Mouse (Mus musculus) forebrain, embryonic 13.5 days (tissue): ENCODE data around the gene Pepd. TPM values are rescaled to one million over a fixed set of nuclear protein-coding genes. Genes with fewer than 3 reads are reported as not detected.
A peak's percentile ranks its signal among the peaks of the same experiment; 100 is the strongest.

Experiments used
- ATAC-seq: fragments of 200-750 bp; cut with Nextera tagmentation; 2 replicates; pipeline ENCODE4 v1.8.0; 2017
- H3K27ac ChIP-seq: fragments of 300-500 bp; sonication (generic); 2 replicates; pipeline ENCODE4 v1.5.1; 2015; ENCODE audit warnings: inconsistent platforms, mild to moderate bottlenecking, moderate library complexity
- H3K27me3 ChIP-seq: fragments of 300-500 bp; sonication (generic); 2 replicates; pipeline ENCODE4 v1.6.1; 2015; ENCODE audit warnings: mild to moderate bottlenecking, inconsistent platforms
- H3K36me3 ChIP-seq: fragments of 300-500 bp; sonication (generic); 2 replicates; pipeline ENCODE4 v1.6.1; 2015; ENCODE audit warnings: mild to moderate bottlenecking, inconsistent platforms; ENCODE audit not compliant: poor library complexity, severe bottlenecking
- H3K4me1 ChIP-seq: fragments of 300-500 bp; sonication (generic); 2 replicates; pipeline ENCODE4 v1.6.1; 2015; ENCODE audit warnings: inconsistent platforms
- H3K4me2 ChIP-seq: fragments of 300-500 bp; sonication (generic); 2 replicates; pipeline ENCODE4 v1.6.1; 2015; ENCODE audit warnings: inconsistent platforms, mild to moderate bottlenecking, moderate library complexity
- H3K4me3 ChIP-seq: fragments of 300-500 bp; sonication (generic); 2 replicates; pipeline ENCODE4 v1.5.1; 2015; ENCODE audit warnings: mild to moderate bottlenecking, inconsistent platforms
- H3K9ac ChIP-seq: fragments of 300-500 bp; sonication (generic); 2 replicates; pipeline ENCODE4 v1.6.1; 2015; ENCODE audit warnings: mild to moderate bottlenecking, inconsistent platforms
- H3K9me3 ChIP-seq: fragments of 300-500 bp; sonication (generic); replicated peaks from 2 replicates; pipeline ENCODE4 v1.6.1; 2016; ENCODE audit warnings: inconsistent platforms
- WGBS: fragments of 180-500 bp; shearing (Covaris S2); methylation state at CpG from one replicate; pipeline ENCODE4 v1.1.7; 2015; 5-methylcytosine and 5-hydroxymethylcytosine counted together
- polyA plus RNA-seq: library from polyadenylated mRNA; unstranded; fragments of >200 nt; fragmentation: Nextera tagmentation; extraction: Ambion mirVana; gene quantifications from 2 replicates; pipeline ENCODE4 v1.2.1, GENCODE M21; 2015

The Pepd gene
- polyA plus RNA-seq, 1 experiment from 2014 or later: 46.5 TPM

DNA sequence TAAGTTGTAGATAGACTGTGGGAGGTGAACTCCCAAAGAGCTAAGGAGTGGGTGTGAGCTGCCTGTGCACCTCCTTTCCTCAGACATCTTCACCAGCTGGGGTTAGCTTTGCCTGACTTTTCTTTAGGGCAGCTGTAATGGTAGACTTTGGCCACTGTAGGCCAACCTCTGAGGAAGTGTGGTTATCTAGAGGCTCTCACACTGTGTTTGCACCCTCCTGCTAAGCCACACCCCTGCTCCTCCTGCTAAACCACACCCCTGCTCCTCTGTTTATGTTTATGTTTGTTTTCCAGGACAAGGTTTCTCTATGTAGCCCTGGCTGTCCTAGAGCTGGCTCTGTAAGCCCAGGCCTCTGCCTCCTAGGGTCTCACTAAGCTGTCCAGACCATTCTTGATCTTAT is 73.5 kb downstream of the Pepd start:
- no peak overlapping the region for H3K4me2 ChIP-seq
- H3K9ac ChIP-seq: no peak overlapping the region
- no peak overlapping the region for H3K27ac ChIP-seq
- H3K9me3 ChIP-seq: peaks cover 4% of the 10 kb centered on the region; the same call in 1 of the 2 replicates
- H3K36me3 ChIP-seq: peaks cover 3% of the 10 kb centered on the region; the same call in 1 of the 2 replicates
- H3K4me3 ChIP-seq: no peak overlapping the region
- H3K27me3 ChIP-seq: no peaks in the 10 kb centered on the region
- H3K4me1 ChIP-seq: peaks cover 19% of the 10 kb centered on the region
- ATAC-seq: no peak

DNA sequence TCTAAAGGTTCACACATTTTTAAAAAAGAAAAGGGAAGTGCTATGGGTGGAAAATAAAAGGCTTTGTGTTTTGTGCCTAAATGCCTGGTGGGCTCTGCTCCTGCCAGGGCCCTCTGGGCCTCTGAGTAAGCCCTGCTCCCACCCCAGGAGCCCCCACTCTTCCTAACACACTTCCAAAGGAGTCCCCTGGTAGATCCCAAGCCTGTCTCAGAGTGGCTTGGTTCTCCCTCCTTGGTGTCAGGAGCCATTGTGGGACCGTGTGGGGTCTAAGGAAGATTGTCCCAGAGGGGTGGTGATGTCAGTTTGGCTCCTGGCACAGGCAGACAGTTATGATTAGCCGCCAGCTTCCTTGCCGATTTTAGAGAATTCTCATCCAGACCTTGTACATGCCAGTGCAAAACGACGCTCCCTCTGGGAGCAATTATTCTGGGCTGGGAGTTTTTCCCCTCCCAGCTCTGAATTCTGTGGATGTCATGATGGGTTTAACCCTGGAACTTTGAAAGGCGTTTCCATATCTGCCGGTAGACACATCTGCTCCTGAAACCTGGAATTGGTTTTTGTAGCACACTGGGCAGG is 74.5 kb downstream of the Pepd start:
- no peak for ATAC-seq
- Histone ChIP-seq H3K27me3 (no peaks in the 10 kb centered on the region), H3K4me1 (peaks cover 19% of the 10 kb centered on the region), H3K9me3 (peaks cover 4% of the 10 kb centered on the region; the same call in 1 of the 2 replicates), H3K9ac (no peak overlapping the region; the same call in 1 of the 2 replicates), H3K4me3 (no peak overlapping the region), H3K4me2 (no peak overlapping the region), H3K27ac (no peak overlapping the region), H3K36me3 (peaks cover 3% of the 10 kb centered on the region; the same call in 1 of the 2 replicates)
- 61% methylated on average over 7 of the region's 7 CpGs for WGBS

DNA sequence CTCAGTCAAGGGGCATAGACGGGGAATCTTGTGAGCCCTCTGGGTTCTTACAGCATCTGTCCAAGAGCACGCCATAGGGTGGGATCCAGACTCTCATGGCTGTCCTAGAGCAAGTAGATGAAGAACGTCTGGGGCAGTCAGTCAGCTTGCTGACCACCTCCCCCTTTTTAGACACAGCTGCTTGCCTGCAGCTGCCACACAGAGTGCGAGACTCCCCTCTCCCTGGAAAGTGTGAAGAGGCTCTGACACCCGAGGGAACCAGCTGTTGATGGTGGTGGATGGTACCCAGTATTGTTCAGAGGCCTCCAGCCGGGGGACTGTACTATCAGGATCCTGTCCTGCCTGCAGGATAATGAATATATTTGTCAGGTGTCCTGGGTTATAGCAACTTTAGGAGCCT is 75.1 kb downstream of the Pepd start:
- Histone ChIP-seq H3K27me3 (no peaks in the 10 kb centered on the region), H3K4me3 (no peak overlapping the region), H3K27ac (no peak overlapping the region), H3K9ac (no peak overlapping the region; the same call in 1 of the 2 replicates), H3K9me3 (peaks cover 4% of the 10 kb centered on the region; the same call in 1 of the 2 replicates), H3K4me2 (no peak overlapping the region), H3K36me3 (no peaks in the 10 kb centered on the region), H3K4me1 (peaks cover 19% of the 10 kb centered on the region)
- WGBS: 71% methylated on average over 6 of the region's 6 CpGs
- no peak for ATAC-seq

- ATAC-seq: no peak
- no peak overlapping the region for H3K4me2 ChIP-seq
- H3K36me3 ChIP-seq: no peaks in the 10 kb centered on the region
- WGBS: 79% methylated on average over 3 of the region's 3 CpGs
- peaks cover 4% of the 10 kb centered on the region; the same call in 1 of the 2 replicates for H3K9me3 ChIP-seq
- H3K27ac ChIP-seq: no peak overlapping the region
- H3K4me3 ChIP-seq: no peak overlapping the region
- H3K9ac ChIP-seq: no peak overlapping the region
- peaks cover 19% of the 10 kb centered on the region for H3K4me1 ChIP-seq
- H3K27me3 ChIP-seq: no peaks in the 10 kb centered on the region
These were observed 76.3 kb downstream of the Pepd start for GRCm38 (mm10) chr7:34988488-34988887.

GRCm38 (mm10) chr7:34991731-34992246 is 79.6 kb downstream of the Pepd start:
- H3K27ac ChIP-seq: no peak overlapping the region
- peaks cover 4% of the 10 kb centered on the region; the same call in 1 of the 2 replicates for H3K9me3 ChIP-seq
- no peaks in the 10 kb centered on the region for H3K27me3 ChIP-seq
- H3K4me2 ChIP-seq: no peak overlapping the region
- peaks cover 16% of the 10 kb centered on the region for H3K4me1 ChIP-seq
- WGBS: 92% methylated on average over 6 of the region's 6 CpGs
- H3K4me3 ChIP-seq: no peak overlapping the region
- no peaks in the 10 kb centered on the region for H3K36me3 ChIP-seq
- ATAC-seq: no peak
- no peak overlapping the region for H3K9ac ChIP-seq

GRCm38 (mm10) chr7:34992766-34993165 is 80.6 kb downstream of the Pepd start:
- Histone ChIP-seq H3K27ac (no peak overlapping the region), H3K4me3 (no peak overlapping the region), H3K36me3 (no peaks in the 10 kb centered on the region), H3K4me2 (no peak overlapping the region), H3K27me3 (no peaks in the 10 kb centered on the region), H3K9ac (no peak overlapping the region), H3K4me1 (peaks cover 9% of the 10 kb centered on the region; the same call in 1 of the 2 replicates), H3K9me3 (peaks cover 4% of the 10 kb centered on the region; the same call in 1 of the 2 replicates)
- ATAC-seq: no peak
- WGBS: 95% methylated on average over 3 of the region's 3 CpGs

DNA sequence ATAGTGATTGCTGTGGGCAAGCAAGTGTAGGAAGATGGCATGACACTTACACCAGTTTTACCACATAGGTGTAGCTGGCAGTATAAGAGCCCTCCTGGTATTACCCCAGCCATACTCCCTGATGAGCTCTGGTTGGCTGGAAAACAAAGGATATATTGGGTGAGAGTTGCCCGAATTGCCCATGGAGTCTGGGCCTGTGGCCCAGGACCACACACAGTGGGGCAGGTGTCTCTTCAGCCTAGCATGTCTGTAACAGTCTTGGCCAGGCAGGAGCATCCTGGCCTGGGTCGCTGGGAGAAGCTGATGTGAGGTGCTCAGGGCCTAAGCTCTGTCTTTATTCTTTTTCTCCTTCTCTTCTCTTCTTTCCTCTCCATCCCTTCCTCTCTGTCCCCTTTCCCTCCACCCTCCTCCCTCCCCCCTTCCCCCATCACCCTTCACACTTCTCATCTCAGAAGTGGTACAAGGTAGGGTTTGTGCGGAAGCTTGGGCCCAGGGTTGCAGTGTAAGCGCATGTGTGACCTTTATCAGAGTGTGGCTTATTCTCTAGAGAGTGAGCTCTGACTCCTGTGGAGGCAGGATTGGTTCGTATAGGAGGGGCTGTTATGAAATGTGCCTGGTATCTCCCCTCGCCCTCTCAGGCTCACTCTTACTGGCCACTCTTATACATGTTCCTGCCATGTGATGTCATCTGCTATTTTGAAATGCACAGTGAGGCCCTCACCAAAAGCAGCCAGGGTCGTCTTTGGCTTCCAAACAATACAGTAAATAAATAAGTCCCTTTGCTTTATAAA is 83.9 kb downstream of the Pepd start:
- no peak for ATAC-seq

GRCm38 (mm10) chr7:35000839-35001238 is 88.7 kb downstream of the Pepd start:
- ATAC-seq: no peak
- Histone ChIP-seq H3K9me3 (no peaks in the 10 kb centered on the region), H3K4me2 (no peak overlapping the region), H3K4me1 (peaks cover 11% of the 10 kb centered on the region), H3K36me3 (no peaks in the 10 kb centered on the region), H3K27me3 (no peaks in the 10 kb centered on the region), H3K27ac (no peak overlapping the region), H3K4me3 (no peak overlapping the region), H3K9ac (no peak overlapping the region)
- WGBS: 40% methylated on average over 6 of the region's 6 CpGs

More for the DNA sequence above, 83.9 kb downstream of the Pepd start:
- H3K9ac ChIP-seq: no peak overlapping the region
- no peak overlapping the region for H3K27ac ChIP-seq
- H3K36me3 ChIP-seq: no peaks in the 10 kb centered on the region
- no peaks in the 10 kb centered on the region for H3K9me3 ChIP-seq
- H3K27me3 ChIP-seq: no peaks in the 10 kb centered on the region
- H3K4me2 ChIP-seq: no peak overlapping the region
- H3K4me3 ChIP-seq: no peak overlapping the region
- H3K4me1 ChIP-seq: no peaks in the 10 kb centered on the region
- WGBS: 78% methylated on average over 7 of the region's 7 CpGs

- WGBS: 60% methylated on average over 7 of the region's 7 CpGs
- ATAC-seq: 0 out of 2 replicates have a peak, but pooled peaks have one; percentile 30
- no peaks in the 10 kb centered on the region for H3K9me3 ChIP-seq
- no peaks in the 10 kb centered on the region for H3K36me3 ChIP-seq
- H3K4me1 ChIP-seq: peaks cover 11% of the 10 kb centered on the region
- no peak overlapping the region for H3K27ac ChIP-seq
- no peaks in the 10 kb centered on the region for H3K27me3 ChIP-seq
- H3K4me3 ChIP-seq: no peak overlapping the region
- no peak overlapping the region for H3K4me2 ChIP-seq
- H3K9ac ChIP-seq: no peak overlapping the region
These were observed 91.1 kb downstream of the Pepd start for GRCm38 (mm10) chr7:35003171-35003737.

DNA sequence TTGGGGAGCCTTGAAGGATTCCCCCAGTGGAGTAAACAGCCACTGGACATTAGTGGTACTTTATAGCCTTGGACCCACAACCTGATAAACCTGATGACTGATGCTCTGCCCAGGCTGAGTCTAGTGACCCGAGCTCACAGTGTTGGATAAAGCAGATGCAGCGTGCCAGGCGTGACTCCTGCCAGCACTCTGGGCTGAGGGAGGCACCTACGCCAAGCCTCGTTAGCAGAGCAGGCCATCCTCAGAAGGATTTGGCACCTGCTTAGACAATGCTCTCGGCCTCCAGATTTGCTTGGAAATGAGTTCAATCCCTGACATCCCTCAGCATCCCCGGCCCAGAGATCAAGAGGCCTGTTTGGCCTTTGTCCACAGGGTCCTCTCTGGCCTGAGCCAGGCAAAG is 94.5 kb downstream of the Pepd start:
- Histone ChIP-seq H3K9ac (no peak overlapping the region), H3K27me3 (no peaks in the 10 kb centered on the region), H3K4me3 (no peak overlapping the region), H3K4me2 (no peak overlapping the region), H3K36me3 (no peaks in the 10 kb centered on the region), H3K9me3 (no peaks in the 10 kb centered on the region), H3K27ac (no peak overlapping the region), H3K4me1 (peaks cover 11% of the 10 kb centered on the region)
- ATAC-seq: no peak
- WGBS: 69% methylated on average over 7 of the region's 7 CpGs

DNA sequence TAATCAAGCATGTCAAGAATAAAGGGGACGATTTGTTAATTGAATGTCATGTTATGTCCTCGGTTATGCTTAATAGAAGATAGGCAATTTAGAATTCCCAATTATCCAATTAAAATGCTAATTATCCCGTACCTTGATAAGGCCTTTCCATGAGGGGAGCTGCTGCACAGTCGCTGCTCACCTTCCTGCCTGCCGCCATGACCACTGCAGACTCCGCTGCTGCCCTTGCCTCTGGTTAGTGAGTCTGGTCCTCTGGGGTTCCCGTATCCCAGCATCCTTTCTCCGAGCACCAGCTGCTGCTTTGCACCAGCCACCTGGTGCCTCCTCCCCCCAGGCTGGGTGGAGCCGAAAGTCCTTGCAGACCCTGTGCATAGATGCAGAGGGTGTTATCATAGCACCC is 101.0 kb downstream of the Pepd start:
- Histone ChIP-seq H3K36me3 (no peaks in the 10 kb centered on the region), H3K4me1 (peaks cover 6% of the 10 kb centered on the region; the same call in 1 of the 2 replicates), H3K4me2 (no peak overlapping the region), H3K27ac (no peak overlapping the region), H3K27me3 (no peaks in the 10 kb centered on the region), H3K9me3 (no peaks in the 10 kb centered on the region), H3K4me3 (no peak overlapping the region), H3K9ac (no peak overlapping the region)
- 44% methylated on average over 9 of the region's 9 CpGs for WGBS
- peak; percentile 41; the same call in 1 of the 2 replicates for ATAC-seq

DNA sequence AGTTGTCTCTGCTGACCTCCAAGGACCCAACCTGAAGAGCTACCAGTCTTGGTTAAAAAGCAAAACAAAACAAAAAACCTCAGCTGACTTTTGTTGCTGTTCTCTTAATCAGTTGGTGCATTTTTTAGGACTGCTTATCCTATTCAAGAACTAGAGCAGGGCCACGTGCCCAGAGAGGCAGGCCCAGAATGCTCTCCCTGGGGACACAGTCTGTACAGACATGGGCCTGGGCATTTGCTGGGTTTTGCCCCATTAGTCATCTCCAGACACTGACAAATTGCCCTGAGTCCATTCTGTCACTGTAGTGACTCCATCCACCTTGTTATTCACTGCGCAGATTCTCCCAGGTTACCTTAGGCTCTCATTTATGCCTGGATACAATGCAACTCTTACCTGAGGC is 103.1 kb downstream of the Pepd start:
- 80% methylated on average over 2 of the region's 2 CpGs for WGBS
- Histone ChIP-seq H3K27ac (no peak overlapping the region), H3K4me2 (no peak overlapping the region), H3K9me3 (no peaks in the 10 kb centered on the region), H3K4me1 (peaks cover 6% of the 10 kb centered on the region; the same call in 1 of the 2 replicates), H3K36me3 (0 out of 2 replicates have a peak, but pooled peaks cover 3% of the 10 kb centered on the region), H3K9ac (no peak overlapping the region), H3K4me3 (no peak overlapping the region), H3K27me3 (no peaks in the 10 kb centered on the region)
- no peak for ATAC-seq
